Mouse (Mus musculus) activated CD4-positive, CD25-positive, alpha-beta regulatory T cell, adult 4 months (primary cell): ENCODE data around the gene Ada. TPM values are rescaled to one million over a fixed set of nuclear protein-coding genes. Genes with fewer than 3 reads are reported as not detected.
A peak's percentile ranks its signal among the peaks of the same experiment; 100 is the strongest.

Source experiments
- ATAC-seq: one replicate; pipeline ENCODE4 v1.8.0; 2017
- polyA plus RNA-seq, 2 experiments: library from polyadenylated mRNA; unstranded; fragments of 100-300 nt; shearing (Covaris generic); gene quantifications; one replicate each; pipeline ENCODE4 v1.2.1; 2017

Gene Ada
- polyA plus RNA-seq, 2 experiments from 2014 or later, result 8.1 to 10.8 TPM

DNA sequence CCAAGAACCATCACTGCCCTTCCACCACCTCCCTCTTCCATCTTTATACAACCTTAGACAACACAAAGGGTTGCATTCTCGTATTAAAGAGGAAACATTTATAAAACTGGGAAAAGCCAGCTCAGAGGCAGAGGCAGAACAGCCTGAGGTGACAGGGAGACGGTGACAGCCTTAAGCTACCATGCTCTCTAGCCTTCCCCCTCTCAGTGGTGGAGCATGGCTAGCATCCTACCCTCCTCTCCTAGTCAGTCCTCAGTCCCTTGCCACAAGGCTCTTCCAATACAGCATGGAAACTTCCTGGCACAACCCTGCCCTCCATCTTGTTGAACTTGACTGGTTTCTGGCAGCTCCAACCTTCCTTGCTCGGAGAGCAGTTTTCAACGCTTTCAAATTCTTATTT, 21.7 kb downstream of the Ada start:
- no peak for ATAC-seq

DNA sequence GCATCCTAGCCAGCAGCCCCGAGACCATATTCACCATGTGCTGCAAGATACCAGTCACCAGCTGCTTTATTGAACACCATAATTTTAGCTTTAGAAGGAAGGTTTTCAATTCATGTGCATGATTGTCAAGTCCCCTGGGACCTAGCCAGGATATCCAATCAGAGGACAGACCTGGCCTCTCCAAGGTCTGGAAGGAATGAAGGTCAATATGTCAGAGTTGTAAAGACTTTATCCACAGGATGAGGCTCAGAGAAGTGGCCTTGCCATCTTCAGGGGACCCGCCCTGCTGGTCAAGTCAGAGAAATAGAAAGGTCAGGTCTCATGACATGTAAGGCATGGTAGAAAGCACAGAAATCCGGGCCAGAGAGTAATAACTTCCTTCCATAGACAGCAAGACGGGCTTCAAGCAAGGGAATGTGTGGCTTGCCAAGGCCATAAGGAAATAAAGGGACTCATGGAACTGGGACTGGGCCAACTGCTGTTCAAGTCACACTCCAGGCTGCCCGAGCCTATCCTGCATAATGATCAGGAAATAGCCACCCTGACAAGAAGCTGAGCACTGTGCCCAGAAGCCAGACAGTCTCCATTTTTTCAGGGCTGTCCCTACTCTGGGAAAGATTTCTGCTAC, 23.2 kb downstream of the Ada start:
- ATAC-seq, result no peak

DNA sequence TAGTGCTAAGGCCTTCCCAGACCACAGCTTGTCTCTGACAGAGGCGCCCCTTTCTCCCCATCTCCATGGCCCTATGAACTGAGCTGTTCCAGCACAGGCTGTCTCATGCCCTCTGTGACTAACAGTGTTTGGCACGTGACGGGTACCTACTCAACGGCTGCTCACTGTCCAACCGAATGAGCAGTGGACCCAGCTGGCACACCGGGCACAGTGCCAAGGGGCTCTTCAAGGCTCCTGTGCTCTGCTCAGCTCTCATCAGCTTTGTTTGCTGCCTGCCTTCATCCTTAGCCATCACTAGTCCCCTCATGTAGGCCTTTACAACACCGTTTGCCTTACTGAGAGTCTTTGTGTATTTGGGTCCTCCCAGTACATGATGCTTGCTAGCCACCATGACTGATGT, 27.5 kb downstream of the Ada start:
- no peak for ATAC-seq

DNA sequence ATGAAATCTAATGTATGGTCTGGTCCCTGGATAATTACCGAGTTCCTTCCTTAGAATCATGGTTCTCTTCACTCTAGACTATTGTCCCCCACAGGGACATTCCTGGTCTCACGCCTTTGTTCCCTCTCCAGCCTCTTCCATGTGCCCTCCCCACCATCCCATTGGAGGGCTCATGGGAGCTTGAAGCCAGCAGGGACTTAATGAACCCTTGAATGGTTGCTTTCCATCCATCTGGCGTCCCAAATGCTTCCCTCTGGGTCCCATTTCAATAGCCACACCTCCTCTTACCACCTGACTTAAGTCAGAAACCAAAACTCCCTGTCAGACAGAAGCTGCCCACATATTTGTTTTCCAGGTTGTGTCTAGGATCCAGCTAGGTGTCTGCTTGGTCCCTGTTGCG, 30.4 kb downstream of the Ada start:
- ATAC-seq, result no peak

DNA sequence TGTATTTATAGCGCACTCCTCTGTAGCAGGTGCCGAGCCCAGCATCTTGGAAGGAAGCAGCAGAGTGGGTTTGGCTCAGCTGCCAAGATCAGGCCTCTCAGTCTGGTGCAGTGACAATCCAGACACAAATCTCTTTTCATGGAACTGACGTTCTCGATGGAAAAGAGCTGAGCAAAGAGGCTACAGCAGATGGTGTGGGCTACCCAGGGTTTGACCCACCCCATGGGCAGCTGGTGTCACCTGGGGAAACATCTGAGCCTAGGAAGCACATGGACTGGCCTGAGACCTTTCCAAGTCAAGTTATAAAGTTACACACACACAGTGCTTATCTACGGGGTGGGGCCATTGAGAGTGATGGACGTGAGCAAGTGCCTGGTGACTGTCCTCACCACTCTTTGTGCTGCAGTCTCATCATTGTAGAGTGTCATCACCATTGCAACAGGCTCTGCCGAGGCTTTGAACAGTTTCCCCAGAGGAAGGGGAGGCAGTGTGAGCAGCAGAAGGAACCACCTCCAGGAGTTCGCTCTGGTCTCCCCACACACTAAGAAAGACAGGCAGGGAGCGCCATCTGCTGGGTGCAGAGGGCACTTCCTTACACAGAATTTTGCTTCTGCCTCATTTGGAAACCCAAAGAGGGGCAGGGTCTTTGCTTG, 31.0 kb downstream of the Ada start:
- ATAC-seq, result peak; percentile 97

DNA sequence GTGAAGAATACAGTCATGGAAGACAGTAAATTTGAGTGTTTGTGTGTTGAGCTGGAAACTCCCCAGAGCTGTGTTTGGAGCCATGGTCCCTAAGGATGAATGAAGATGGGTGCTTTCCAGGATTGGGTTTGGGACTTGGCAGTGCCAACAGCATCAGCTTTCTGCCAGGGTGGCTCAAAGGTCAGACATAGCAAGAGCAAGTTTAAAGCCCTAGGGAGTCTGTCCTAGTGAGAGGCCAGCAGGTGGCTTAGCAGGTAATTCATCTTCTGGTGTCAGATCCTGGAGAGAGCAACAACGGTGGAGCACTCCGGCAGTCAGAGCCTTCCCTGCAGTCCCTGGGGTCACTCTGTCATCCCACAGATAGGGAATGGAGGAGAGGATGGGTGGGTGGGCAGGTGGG, 31.5 kb downstream of the Ada start:
- no peak for ATAC-seq

DNA sequence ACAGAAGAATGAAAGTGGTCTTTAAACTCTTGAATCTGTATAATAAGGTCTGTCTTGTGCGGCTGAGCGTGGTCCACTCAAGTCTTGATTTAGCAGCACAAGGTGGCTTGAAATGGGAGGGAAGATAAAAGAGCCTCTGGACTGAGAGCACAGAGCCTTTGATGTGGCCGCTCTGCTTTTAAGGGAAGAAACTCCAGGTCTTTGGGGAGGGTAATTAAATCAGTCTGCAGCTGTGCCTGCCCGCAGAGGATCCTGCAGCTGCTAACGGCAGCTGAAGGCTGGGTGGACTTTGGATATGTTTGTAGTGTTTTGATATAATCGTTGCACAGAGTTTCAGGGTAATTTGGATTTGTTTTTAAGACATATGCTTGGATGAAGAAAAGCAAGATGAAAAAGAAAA, 33.2 kb downstream of the Ada start:
- no peak for ATAC-seq

DNA sequence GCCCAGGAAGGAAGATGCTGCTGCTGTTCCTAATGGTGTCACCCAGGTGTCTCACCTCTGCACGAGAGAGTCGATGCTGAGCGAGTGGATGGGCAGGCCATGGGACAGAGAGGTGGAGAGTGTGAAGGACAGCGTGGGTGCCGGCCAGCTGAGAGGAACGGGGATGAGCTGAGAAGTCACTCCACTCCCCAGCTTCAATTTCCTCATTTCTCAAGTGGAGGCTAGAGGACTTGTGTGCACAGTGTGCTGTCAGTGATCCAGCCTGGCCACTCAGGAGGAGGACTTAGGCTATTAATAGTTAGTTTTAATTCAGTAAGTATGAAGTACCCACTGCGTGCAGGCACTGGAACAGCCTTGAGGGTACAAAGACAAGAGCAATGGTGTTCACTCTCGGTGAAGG, 33.6 kb downstream of the Ada start:
- ATAC-seq, result no peak

DNA sequence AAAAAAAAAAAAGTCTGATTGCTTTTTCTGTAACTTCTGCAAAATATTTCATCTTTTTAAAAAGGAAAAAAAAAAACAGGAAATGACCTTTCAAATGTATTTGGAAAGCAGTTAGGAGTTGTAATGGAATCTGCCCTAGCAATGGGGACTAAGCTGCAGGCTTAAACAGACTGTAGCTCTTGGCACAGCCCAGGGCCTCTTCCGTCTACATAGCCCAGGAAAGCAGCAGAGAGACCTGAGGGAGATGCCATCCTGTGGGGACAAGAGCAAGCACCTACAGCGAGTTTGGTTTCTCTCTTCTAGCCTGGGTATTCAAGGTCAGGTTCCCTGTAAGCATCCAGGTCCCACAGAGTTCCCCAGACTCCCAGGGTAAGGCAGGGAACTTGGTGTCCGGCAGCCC, 36.7 kb downstream of the Ada start:
- ATAC-seq, result no peak

DNA sequence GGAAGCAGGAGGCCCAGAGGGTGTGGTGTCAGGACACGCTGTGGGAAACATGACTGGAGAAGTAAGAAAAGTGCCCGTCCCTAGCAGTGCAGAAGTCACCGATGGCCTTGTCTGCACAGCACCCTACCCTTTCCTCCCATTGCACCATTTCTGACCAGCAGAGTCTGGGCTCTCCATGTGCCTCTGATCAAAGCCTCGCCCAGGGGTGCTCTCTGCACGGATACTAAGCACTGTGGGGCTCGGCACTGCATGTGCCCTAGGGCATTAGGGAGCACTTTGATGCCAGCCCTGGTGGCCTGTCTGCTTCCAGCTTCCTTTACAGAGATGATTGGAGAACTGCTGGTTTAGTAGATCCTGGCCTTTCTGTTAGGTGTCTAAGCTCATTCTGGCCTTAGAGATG, 37.2 kb downstream of the Ada start:
- ATAC-seq, result no peak

DNA sequence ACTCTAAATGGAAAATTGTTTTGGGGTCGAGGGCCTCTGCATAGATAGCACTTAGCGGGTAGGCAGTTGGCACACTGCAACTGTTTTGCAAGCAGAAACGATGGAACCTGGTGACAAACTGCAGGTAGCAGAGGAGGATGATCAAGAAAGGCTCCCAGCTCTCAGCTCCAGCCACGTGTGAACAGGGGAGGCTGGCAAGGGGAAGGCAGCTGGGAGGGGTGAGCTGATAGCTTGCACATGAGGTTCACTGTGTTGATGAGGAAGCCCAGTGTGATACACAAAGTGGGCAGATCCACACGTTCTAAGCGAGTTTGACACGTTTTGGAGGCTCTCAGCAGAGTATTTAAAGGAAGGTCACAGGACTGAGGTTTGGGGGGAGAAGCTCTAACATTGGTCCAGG, 37.6 kb downstream of the Ada start:
- no peak for ATAC-seq

DNA sequence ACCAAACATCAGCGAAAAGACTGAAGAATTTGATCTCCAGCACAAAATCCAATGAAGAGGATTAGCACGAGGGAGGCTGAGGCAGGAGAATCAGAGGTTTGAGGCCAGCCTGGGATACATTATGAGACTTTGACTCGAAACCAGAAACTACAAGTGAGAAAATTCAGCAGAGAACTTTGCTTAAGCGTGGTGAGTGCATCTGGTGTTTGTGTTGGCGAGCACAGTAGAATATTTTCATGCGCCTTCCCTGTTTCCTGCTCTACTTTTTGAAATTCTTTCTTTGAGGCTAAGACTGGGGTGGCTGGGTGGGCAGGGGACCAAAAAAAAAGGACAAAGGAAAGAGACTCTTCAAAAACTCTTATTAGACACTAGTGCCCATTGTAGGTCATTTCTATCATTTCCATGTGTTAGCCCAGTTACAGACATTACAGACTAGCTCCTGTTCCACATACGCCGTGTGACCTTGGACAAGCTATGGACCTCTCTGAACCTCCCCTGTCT, 38.6 kb downstream of the Ada start:
- no peak for ATAC-seq

DNA sequence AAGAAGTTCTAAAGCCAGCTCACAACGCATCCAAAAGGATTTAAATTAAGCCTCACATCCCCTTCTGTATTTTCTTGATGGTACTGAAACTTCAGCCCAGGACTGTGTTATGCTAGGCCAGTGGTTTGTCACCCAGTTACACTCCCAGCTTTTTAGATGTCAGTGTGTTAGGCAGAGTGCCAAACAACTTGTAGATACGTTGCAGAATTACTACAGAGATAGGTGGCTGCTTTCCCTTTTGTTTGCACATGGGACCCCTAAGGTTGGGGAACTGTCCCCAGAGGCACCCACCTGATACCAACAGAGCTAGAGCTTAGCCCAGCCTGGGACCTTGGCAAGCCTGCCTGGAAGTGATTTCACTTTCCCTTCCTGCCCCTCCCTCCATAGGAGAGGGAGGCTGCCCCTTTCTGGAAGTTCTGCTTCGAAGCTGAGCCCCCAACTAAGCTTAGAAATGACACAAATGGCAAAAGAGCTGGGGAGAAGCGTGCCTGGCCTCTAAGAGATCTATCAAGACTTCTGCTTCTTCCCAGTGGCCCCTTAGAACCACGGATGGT, 39.4 kb downstream of the Ada start:
- no peak for ATAC-seq

DNA sequence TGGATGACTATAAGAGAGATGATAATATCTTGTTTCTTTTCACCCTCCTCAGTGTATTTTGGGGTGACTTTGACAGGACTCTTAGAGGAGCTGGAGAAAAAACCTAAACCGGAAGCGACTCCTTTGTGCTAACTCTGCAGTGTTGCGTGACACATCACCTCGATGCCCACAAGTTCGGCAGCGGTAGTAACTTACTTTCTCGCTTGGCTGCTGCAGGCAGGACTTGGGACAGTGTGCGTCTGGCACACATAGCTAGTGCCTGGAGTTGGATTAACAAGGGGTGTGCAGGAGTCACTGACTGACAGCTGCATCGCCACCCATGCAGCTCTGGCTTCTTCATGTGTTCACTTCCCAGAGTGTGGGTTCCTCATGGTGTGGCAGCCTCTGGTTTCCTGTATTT, 40.0 kb downstream of the Ada start:
- ATAC-seq, result no peak

DNA sequence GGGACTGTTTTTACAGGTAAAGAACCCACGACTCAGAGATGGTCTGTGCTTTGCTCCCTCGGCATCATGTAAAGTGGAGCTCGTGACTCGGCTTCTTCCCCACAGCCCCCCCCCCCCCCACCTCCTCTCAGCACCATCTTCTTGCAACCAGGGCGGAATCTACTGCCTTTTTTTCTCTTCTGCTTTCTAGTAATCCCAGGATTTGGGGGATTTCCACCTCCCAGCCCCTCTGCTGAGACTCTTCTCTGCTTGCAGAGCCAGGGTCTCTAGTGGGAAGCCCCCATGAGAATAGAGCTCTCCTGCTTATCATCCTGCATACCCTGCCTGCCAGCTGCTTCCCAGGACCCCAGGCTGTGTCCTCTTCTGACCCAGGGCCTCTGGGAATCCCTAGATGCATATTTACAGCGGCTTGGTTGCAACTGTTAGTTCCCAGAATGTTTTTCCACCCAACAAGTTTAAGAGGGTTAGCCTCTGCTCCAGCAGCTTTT, 41.2 kb downstream of the Ada start:
- ATAC-seq, result no peak

DNA sequence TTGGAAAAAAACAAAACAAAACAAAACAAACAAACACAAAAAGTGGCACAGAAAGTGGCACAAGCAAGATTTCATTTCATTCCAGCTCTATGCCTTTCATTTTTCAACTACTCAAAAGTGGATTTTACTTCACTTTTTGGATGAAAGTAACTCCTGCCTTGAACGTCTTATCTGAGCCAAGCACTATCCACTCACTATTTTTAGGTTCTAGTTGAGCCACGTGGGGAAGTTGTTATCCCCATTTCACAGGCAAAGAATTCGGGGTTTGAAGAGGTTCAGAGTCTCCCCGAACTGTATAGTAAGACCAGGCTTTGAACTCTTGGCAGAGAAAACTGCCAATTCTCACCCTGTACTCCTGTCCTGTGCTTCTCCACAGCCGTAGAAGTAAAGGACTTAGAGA, 41.7 kb downstream of the Ada start:
- no peak for ATAC-seq

DNA sequence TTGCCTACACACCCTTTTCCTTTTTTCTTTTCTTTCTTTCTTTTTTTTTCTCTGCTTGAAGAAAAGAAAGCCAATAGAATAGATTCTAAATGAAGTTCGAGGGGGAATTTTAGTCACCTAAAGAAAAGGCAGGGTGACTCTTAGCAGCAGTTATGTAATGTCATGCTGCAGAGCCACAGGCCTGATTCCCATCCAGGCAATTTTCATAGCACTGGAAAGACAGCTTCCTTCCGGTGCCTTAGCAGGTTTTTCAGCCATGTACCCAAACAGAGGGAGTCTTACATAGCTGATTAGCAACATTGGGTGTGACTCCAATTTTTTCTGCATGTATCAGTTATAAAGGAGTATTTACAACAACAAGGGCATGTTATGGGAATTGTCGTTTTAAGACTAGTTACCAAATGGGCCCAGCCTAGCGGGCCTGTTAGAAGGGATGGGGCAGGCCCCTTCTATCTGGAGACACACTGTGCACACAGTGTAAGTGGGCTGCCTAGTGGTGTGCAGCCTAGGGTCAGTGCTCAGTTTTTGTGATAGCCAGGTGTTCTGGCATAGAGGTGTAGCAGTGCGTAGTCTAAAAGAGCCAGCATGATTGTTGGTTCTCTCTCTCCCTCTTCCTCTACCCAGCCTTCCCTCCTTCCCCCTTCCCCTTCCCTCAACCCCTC, 46.3 kb downstream of the Ada start:
- ATAC-seq, result no peak

DNA sequence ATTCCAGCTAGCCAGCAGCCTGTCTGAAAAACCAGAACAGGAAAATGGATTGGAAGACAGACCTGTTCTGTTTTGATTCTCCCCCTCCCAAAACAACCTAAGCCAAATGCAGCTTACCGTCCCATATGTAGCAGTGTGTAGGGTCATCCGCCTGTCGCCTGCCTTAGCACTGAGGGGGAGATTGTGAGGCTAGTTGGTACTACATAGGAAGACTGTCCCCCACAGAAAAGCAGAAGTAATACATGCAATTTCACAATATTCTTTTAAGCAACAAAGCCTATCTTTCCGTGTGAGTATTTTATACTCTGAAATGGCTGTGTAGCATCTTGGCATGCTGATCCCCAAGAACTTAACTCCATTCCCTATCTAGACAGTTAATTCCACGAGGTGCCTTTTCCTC, 47.1 kb downstream of the Ada start:
- ATAC-seq, result no peak

DNA sequence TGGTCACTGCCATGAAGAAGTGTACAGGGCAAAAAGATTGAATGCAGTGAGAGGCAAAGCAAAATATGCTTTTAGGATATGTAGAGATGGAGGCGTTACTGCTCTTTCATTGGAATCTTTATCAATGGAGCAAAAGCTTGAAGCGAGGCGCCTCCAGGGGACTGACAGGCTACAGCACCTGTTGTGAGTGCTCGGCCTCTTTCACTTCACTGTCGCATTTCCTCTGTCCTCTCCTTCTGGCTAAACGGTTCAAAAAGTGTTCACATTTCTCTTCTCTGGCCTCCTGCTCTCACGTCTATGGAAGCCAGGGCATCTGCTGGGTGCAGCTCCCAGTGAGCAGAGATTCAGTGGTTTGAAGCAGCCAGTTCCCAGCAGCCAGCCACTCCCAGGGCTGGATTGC, 47.6 kb downstream of the Ada start:
- no peak for ATAC-seq

DNA sequence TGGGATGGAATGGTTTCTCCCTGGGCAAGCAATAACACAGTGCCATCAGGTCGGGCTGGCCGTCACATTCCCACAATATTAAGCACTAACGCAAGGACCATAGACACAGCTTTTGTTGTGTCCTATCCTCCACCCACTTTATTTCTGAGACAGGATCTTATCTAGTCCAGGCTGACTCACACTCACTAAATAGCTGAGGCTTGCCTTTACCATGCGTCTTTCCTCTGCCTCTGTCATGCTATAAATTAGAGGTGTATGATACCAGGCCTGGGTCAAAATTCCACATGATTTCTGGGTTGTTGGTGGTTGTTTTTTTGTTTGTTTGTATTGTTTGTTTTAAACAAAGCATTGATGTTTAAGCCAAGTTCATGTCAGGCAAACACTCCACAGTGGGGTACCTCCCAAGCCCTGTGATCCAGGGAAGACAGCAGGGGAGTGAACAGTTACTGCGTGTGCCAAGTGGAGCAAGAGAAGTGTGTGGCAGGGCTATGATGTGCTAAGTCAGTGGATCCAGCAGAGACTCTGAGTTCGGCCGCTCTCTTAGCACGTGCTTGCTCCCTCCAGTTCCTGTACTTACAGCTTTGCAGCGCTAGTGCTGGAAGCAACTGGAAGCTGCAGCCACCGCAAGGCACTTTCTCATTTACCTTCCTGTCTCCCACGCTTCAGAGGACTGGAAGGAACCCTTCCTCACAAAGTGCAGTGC, 50.8 kb downstream of the Ada start:
- no peak for ATAC-seq

DNA sequence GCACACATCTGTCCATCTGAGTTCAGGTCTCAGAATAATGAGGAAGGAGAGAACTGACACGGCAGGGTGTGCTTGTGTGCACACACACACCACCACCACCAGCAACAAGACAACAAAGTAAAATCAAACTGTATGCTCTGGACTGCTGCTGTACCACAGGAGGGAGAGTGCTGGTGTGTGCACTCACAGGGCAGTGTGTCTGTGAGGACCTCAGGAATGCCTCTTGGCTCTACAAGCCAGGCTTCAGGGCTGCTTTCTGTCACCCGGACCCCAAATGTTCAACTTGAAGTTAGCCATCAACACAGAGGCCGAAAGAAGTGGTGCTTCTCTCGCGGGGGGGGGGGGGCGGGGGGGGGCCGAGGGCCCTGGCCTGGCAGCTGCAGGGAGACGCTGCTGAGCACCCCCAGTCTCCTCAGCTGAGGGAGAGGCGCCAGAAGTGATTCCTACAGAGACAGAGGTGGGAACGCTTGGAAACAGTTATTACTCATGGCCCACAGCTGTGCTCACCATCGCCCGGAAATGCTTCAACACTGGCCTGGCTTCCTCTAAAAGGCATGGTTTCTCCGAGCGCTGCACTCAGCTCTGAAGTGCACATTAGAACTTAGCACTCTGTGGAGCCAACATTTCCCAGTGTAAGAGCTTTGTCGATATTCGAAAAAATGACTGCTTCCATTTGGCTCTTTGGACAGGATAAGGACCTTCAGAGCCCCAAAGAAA, 52.1 kb downstream of the Ada start:
- no peak for ATAC-seq

DNA sequence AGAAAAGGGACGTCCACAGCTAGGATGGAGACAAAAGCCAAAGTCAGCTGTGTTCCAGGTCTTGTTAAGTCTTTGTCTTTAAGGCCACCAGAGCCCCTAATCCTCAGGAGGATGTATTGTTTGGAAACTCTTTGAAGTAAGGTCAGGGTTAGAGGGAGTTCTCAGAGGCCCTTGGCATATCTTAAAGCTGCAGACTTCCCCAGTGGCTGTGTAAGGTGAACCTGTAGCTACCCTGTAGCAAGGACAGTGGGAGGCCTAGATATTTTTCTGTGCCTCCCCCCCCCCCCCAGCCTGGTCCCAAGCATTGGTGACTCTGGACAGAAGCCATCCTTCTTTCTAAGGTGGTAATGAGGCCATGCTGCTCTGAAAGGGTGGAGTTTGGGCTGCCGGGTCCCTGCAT, 53.3 kb downstream of the Ada start:
- ATAC-seq, result no peak
